ENCODE assay signal across 8 mouse cellular contexts in the genomic region with DNA sequence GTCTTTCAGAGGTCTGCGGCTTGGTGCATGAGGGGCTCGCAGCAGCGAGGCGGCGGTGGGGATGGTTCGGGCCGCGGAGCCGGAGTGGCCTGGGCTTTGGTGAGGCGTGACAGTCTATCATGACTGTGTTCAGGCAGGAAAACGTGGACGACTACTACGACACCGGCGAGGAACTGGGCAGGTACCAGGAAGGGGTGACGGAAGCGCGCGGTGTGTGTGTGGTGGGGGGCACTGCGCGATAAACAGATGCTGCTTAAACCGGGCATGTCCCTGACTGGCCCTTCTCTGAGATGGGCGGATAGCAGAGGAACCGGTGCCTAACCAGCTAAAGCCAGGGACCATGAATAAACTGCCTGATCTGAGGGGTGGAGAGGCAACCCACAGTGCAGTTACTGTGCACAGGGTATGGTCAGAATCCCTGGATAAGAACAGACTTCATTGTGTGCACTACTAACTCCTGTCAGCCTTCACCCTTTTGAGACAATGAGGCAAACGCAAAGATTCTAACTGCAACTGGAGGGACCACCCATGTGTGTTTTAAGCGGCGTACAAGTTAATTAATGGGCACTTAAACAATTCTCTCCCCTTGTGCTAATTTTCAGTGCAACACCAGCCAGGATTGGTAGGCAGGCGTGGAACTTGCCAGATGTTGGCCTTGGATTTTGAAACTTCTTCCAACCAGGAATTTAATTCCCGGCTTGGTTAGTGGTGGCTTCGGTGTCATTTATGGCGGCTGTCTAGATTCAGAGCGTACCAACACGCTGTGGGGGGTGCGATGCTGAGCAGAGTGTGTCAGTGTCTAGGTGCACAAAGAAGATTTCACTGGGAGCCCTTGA. TPM values are rescaled to one million over a fixed set of nuclear protein-coding genes. Genes with fewer than 3 reads are reported as not detected.
A peak's percentile ranks its signal among the peaks of the same experiment; 100 is the strongest.
DNase-seq lines count a peak whose midpoint lies in the region; ATAC-seq and TF ChIP-seq lines count a peak whose summit lies in the region.

No protein-coding gene starts in this region.

- H3K27me3 ChIP-seq in cerebellum, adult 2 months (ENCODE audit: control insufficient read depth, insufficient read depth, low read length) = no peaks in the 10 kb centered on the region
- H3K27me3 ChIP-seq in intestine, embryonic 14.5 days (replicated peaks; ENCODE audit: control insufficient read depth, insufficient read depth, low read length) = no peaks in the 10 kb centered on the region
- H3K27me3 ChIP-seq in liver, embryonic 11.5 days (replicated peaks; ENCODE audit: control insufficient read depth, insufficient read depth, low read length) = no peaks in the 10 kb centered on the region
- no peaks in the 10 kb centered on the region for H3K27me3 ChIP-seq in midbrain, postnatal 0 days (ENCODE audit: insufficient read depth, low read length)

- H3K9ac ChIP-seq in intestine, embryonic 14.5 days (ENCODE audit: low read length) = peak overlapping the region; percentile 86
- peak overlapping the region; percentile 71 for H3K9ac ChIP-seq in liver, embryonic 11.5 days (ENCODE audit: low read depth, low read length)
- peak overlapping the region; percentile 95 for H3K9ac ChIP-seq in midbrain, postnatal 0 days (replicated peaks; ENCODE audit: low read length, poor library complexity, severe bottlenecking)

- 5% methylated on average over 34 of the region's 34 CpGs for WGBS in cerebellum, adult 2 months
- WGBS in intestine, embryonic 14.5 days = 8% methylated on average over 34 of the region's 34 CpGs
- WGBS in liver, embryonic 11.5 days = 15% methylated on average over 34 of the region's 34 CpGs
- WGBS in midbrain, postnatal 0 days = 3% methylated on average over 34 of the region's 34 CpGs

- peak overlapping the region; percentile 91 for H3K4me2 ChIP-seq in intestine, embryonic 14.5 days (ENCODE audit: low read length)
- H3K4me2 ChIP-seq in liver, embryonic 11.5 days = peak overlapping the region; percentile 94
- peak overlapping the region; percentile 49 for H3K4me2 ChIP-seq in midbrain, postnatal 0 days (ENCODE audit: low read depth, low read length, poor library complexity, severe bottlenecking)

- no peak for TF ChIP-seq CTCF in cerebellum, adult 2 months (IDR thresholded peaks at IDR 0.05; ENCODE audit: borderline replicate concordance, insufficient read depth, low read depth, low read length)
- no peak for TF ChIP-seq CTCF in midbrain, postnatal 0 days (IDR thresholded peaks at IDR 0.05)

- no peak for TF ChIP-seq POLR2A in cerebellum, adult 2 months (IDR thresholded peaks at IDR 0.05; ENCODE audit: borderline replicate concordance, insufficient read depth, low read length)

- peak; percentile 58 for ATAC-seq in intestine, embryonic 14.5 days (replicated peaks; ENCODE audit: low FRiP score, low TSS enrichment, low read depth)
- peak; percentile 67 for ATAC-seq in liver, embryonic 11.5 days (replicated peaks; ENCODE audit: low FRiP score)
- peak; percentile 80 for ATAC-seq in midbrain, postnatal 0 days (ENCODE audit: low FRiP score)

- no peaks in the 10 kb centered on the region for H3K9me3 ChIP-seq in intestine, embryonic 14.5 days (ENCODE audit: control insufficient read depth, low read length)
- H3K9me3 ChIP-seq in liver, embryonic 11.5 days (ENCODE audit: control insufficient read depth, low read length) = no peaks in the 10 kb centered on the region
- no peaks in the 10 kb centered on the region for H3K9me3 ChIP-seq in midbrain, postnatal 0 days (ENCODE audit: low read length)

- no peaks in the 10 kb centered on the region for H3K4me1 ChIP-seq in cerebellum, adult 2 months (ENCODE audit: control insufficient read depth, insufficient read depth, low read length)
- peaks cover 13% of the 10 kb centered on the region for H3K4me1 ChIP-seq in intestine, embryonic 14.5 days (replicated peaks; ENCODE audit: control insufficient read depth, insufficient read depth, low read length)
- H3K4me1 ChIP-seq in liver, embryonic 11.5 days (replicated peaks; ENCODE audit: control insufficient read depth, insufficient read depth, low read length) = peaks cover 3% of the 10 kb centered on the region; the same call in 1 of the 2 replicates
- peaks cover 4% of the 10 kb centered on the region for H3K4me1 ChIP-seq in midbrain, postnatal 0 days (ENCODE audit: insufficient read depth, low read length)

- no peaks in the 10 kb centered on the region for H3K36me3 ChIP-seq in intestine, embryonic 14.5 days (ENCODE audit: control insufficient read depth, insufficient read depth, low read length)
- H3K36me3 ChIP-seq in liver, embryonic 11.5 days (ENCODE audit: control insufficient read depth, insufficient read depth, low read length) = 0 out of 2 replicates have a peak, but pooled peaks cover 2% of the 10 kb centered on the region
- peaks cover 3% of the 10 kb centered on the region; the same call in 1 of the 2 replicates for H3K36me3 ChIP-seq in midbrain, postnatal 0 days (ENCODE audit: insufficient read depth, low read length)

- peak overlapping the region; percentile 51 for H3K4me3 ChIP-seq in cerebellum, adult 2 months (replicated peaks; ENCODE audit: insufficient read depth, low read depth, low read length)
- peak overlapping the region; percentile 73 for H3K4me3 ChIP-seq in intestine, embryonic 14.5 days (ENCODE audit: low read depth, low read length)
- peak overlapping the region; percentile 69 for H3K4me3 ChIP-seq in liver, embryonic 11.5 days (ENCODE audit: low read depth, low read length)
- H3K4me3 ChIP-seq in midbrain, postnatal 0 days (ENCODE audit: low read depth, low read length) = peak overlapping the region; percentile 93

- H3K27ac ChIP-seq in cerebellum, adult 2 months (ENCODE audit: insufficient read depth, low read length) = no peak overlapping the region
- H3K27ac ChIP-seq in intestine, embryonic 14.5 days (ENCODE audit: low read depth) = peak overlapping the region; percentile 78
- H3K27ac ChIP-seq in liver, embryonic 11.5 days (ENCODE audit: low read depth, low read length) = peak overlapping the region; percentile 47
- peak overlapping the region; percentile 96 for H3K27ac ChIP-seq in midbrain, postnatal 0 days (ENCODE audit: low read depth, low read length)

- peak; percentile 37 to 48 for DNase-seq in left cerebral cortex, adult 18-20 months (ENCODE audit: low spot score in 2 of 2)
- no peak for DNase-seq in left cerebral cortex, adult 8-10 months (ENCODE audit: low spot score in 2 of 2)
- peak in 1 of 2 experiments; percentile 26 for DNase-seq in cerebellum, adult 2 months
- DNase-seq in frontal cortex, postnatal 10 days (ENCODE audit: low spot score in 2 of 2) = peak; percentile 37 to 48
- DNase-seq in intestine, embryonic 14.5 days (ENCODE audit: low spot score) = peak; percentile 59
- peak; percentile 77 for DNase-seq in liver, embryonic 11.5 days (ENCODE audit: low spot score)
- peak; percentile 56 for DNase-seq in midbrain, postnatal 0 days (ENCODE audit: low spot score)
- DNase-seq in thymus, postnatal 25 days = peak; percentile 61

RNA-seq across cellular contexts. Expression of a gene that starts 0.9 kb away (rescaled TPM):
- 100 to 1,000 TPM in 1 of 2 experiments, 10 to 100 TPM in 1; 90.4 to 101 TPM for total RNA-seq in left cerebral cortex, adult 18-20 months (2021)
- 10 to 100 TPM; 79.4 to 92.7 (median 84.4) TPM for total RNA-seq in left cerebral cortex, adult 8-10 months (2022)
- polyA plus RNA-seq in cerebellum, adult 2 months (2012; rRNA removed) = 12.8 and 13.6 TPM in 2 replicates
- 14.8 and 15.0 TPM in 2 replicates for polyA plus RNA-seq in intestine, embryonic 14.5 days (2014; fragmentation: Nextera tagmentation; extraction: Ambion mirVana)
- 16.4 TPM in 2 replicates for polyA plus RNA-seq in liver, embryonic 11.5 days (2014; fragmentation: Nextera tagmentation; extraction: Ambion mirVana)
- 68.7 and 68.9 TPM in 2 replicates for total RNA-seq in midbrain, postnatal 0 days (2014; rRNA removed)
- 27.6 and 28.3 TPM in 2 replicates for polyA plus RNA-seq in midbrain, postnatal 0 days (2015; fragmentation: Nextera tagmentation; extraction: Ambion mirVana)

Comparison
In these comparisons a context has a peak if more than half of its experiments do, and no peak if none do; other contexts are left out.
1. DNase-seq: peak in left cerebral cortex, adult 18-20 months (2 of 2), frontal cortex, postnatal 10 days (2 of 2), intestine, embryonic 14.5 days (single experiment), liver, embryonic 11.5 days (single experiment), midbrain, postnatal 0 days (single experiment) and thymus, postnatal 25 days (single experiment); none in left cerebral cortex, adult 8-10 months (0 of 2).
2. Peak in every context shown above with its lines, with median percentiles within 50 percentile points of each other: H3K4me3 ChIP-seq, ATAC-seq, H3K4me2 ChIP-seq and H3K9ac ChIP-seq.